In genomic region chr17:11947436-11947835, GRCm38 (mm10) we compare ENCODE assay signal across 15 mouse cellular contexts.
"Had no signal": no experiment of that assay in that cellular context is flagged by ENCODE, and none has a peak within 500 bp of the region (broad histone marks: within the 10 kb centered on the region; RNA-seq: fewer than 3 reads in every experiment).

No protein-coding gene starts in this region.

- H3K9ac ChIP-seq: neural tube, embryonic 15.5 days; stomach, embryonic 15.5 days had no signal

- H3K27me3 ChIP-seq: neural tube, embryonic 15.5 days; stomach, embryonic 15.5 days had no signal

- DNase-seq: retina, postnatal 1 day; right cerebral cortex, adult 18-20 months; right cerebral cortex, postnatal 14 days; right cerebral cortex, postnatal 25 days; right cerebral cortex, postnatal 4 days; spleen, adult 18-20 months; thymus, adult 18-20 months; thymus, adult 2 months; thymus, postnatal 14 days; thymus, postnatal 25 days; thymus, postnatal 36 days; thymus, postnatal 4 days had no signal

- H3K4me1 ChIP-seq: stomach, embryonic 15.5 days had no signal

- H3K27ac ChIP-seq: neural tube, embryonic 15.5 days; stomach, embryonic 15.5 days; stomach, postnatal 0 days had no signal

- H3K4me2 ChIP-seq: neural tube, embryonic 15.5 days; stomach, embryonic 15.5 days had no signal

- H3K9me3 ChIP-seq: neural tube, embryonic 15.5 days; stomach, embryonic 15.5 days had no signal

- H3K36me3 ChIP-seq: neural tube, embryonic 15.5 days; stomach, embryonic 15.5 days had no signal

- H3K4me3 ChIP-seq: neural tube, embryonic 15.5 days; stomach, embryonic 15.5 days had no signal
